Mouse (Mus musculus) forebrain, postnatal 0 days (tissue): Measurements from ENCODE around the gene Cbx5. TPM values are rescaled to one million over a fixed set of nuclear protein-coding genes. Genes with fewer than 3 reads are reported as not detected.

Source experiments
- ATAC-seq: fragments of 200-750 bp; cut with Nextera tagmentation; 2 replicates; pipeline ENCODE4 v1.8.0; 2017; ENCODE audit warnings: mild to moderate bottlenecking, moderate library complexity
- DNase-seq: peaks from one replicate; pipeline ENCODE4 v3.0.0-alpha.2; 2015
- H3K27ac ChIP-seq: fragments of 300-500 bp; sonication (generic); 2 replicates; pipeline ENCODE4 v1.5.1; 2014; ENCODE audit warnings: low read depth, mild to moderate bottlenecking, antibody characterized with exemption, low read length, moderate library complexity, mixed read lengths
- H3K27me3 ChIP-seq: fragments of 300-500 bp; sonication (generic); 2 replicates; pipeline ENCODE4 v1.6.1; 2014; ENCODE audit warnings: mild to moderate bottlenecking, low read length, mixed read lengths; ENCODE audit not compliant: insufficient read depth
- H3K36me3 ChIP-seq: fragments of 300-500 bp; sonication (generic); 2 replicates; pipeline ENCODE4 v1.6.1; 2014; ENCODE audit warnings: mild to moderate bottlenecking, moderate library complexity; ENCODE audit not compliant: insufficient read depth
- H3K4me1 ChIP-seq: fragments of 300-500 bp; sonication (generic); 2 replicates; pipeline ENCODE4 v1.6.1; 2014; ENCODE audit warnings: antibody characterized with exemption; ENCODE audit not compliant: insufficient read depth
- H3K4me2 ChIP-seq: fragments of 300-500 bp; sonication (generic); 2 replicates; pipeline ENCODE4 v1.6.1; 2014; ENCODE audit warnings: low read depth, mild to moderate bottlenecking, moderate library complexity
- H3K4me3 ChIP-seq: fragments of 300-500 bp; sonication (generic); 2 replicates; pipeline ENCODE4 v1.5.1; 2014; ENCODE audit warnings: low read depth, low read length, mixed read lengths
- H3K9ac ChIP-seq: fragments of 300-500 bp; sonication (generic); 2 replicates; pipeline ENCODE4 v1.6.1; 2014; ENCODE audit warnings: mild to moderate bottlenecking
- H3K9me3 ChIP-seq: fragments of 300-500 bp; sonication (generic); 2 replicates; pipeline ENCODE4 v1.6.1; 2016; ENCODE audit warnings: low read length
- CTCF ChIP-seq: sonication (generic); IDR thresholded peaks from 2 replicates; pipeline ENCODE4 v1.5.1; 2016; ENCODE audit warnings: antibody characterized with exemption, control low read depth, low read depth
- WGBS: fragments of 180-500 bp; shearing (Covaris S2); extraction: QIAGEN DNeasy Blood & Tissue Kit; methylation state at CpG from one replicate; pipeline ENCODE4 v1.1.7; 2014; 5-methylcytosine and 5-hydroxymethylcytosine counted together
- polyA plus RNA-seq: library from polyadenylated mRNA; unstranded; fragments of >200 nt; fragmentation: Nextera tagmentation; extraction: Ambion mirVana; gene quantifications from 2 replicates; pipeline ENCODE4 v1.2.1, GENCODE M21; 2015
- total RNA-seq: library from RNA; depleted of rRNA; stranded (reverse); fragments of >200 nt; gene quantifications from 2 replicates; pipeline ENCODE4 v1.2.3, GENCODE M21; 2014

The Cbx5 gene
- total and polyA plus RNA-seq, 2 experiments from 2014 or later = 90.4 to 181 TPM

DNA sequence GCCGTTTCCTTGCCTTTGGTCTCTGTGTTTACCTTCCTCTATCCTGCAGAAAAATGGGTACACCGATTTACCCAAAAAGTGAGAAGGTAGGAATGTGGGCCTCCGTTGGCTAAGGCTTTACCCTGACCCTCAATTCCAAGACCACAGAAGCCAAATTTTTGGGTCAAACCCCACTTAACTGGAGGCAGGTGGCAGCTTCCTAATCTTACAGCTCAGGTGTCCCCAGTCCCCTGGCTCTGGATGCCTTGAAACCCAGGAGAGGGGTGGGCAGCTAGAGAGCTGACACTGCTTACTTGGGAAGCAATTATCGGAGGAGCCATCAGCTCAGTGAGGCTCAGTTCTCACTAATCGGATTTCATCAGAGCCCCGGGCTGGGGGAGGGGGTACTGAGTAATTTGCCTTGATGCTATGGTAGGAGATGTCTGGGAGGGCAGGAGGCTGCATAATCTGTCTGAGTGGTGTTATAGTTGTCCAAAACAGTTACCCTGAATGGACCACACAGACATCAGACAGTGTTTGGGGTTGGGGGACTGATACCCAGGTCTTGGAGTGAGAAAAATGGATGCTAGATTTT is 72.5 kb downstream of the Cbx5 start, which contains the start of gene Smug1:
Gene Smug1, minus strand, starts transcription at position 51 of the 574 bp plus-strand sequence.
- Histone ChIP-seq H3K4me1 (peaks cover 10% of the 10 kb centered on the region), H3K4me2 (no peak within 1 kb of the TSS), H3K27ac (no peak within 1 kb of the TSS), H3K4me3 (no peak within 1 kb of the TSS), H3K9me3 (no peaks in the 10 kb centered on the region), H3K9ac (no peak within 1 kb of the TSS), H3K27me3 (peaks cover 53% of the 10 kb centered on the region), H3K36me3 (no peaks in the 10 kb centered on the region)
- no peak for ATAC-seq
- no peak for DNase-seq
- no peak for TF ChIP-seq CTCF
- WGBS = 25% methylated on average over 6 of the region's 6 CpGs

DNA sequence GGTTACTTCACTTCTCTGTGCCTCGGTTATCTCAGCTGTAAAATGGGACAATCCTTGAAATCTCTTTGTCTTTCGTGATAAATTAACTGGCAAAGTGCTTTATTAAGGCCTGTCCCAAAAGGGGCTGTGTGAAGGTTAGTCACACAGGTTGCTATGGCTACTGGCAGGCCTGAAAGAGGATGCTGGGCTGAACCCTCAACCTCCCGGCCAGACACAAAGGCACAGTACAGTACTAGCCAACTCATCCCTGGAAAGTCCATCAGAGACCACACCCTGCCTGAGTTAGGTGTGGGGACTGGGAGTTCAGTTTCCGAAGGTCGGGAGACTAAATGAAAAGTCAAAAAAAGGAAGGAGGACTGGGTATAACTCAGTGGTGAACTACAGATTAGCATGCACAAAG is 73.7 kb downstream of the Cbx5 start:
- no peak overlapping the region for H3K4me2 ChIP-seq
- H3K9me3 ChIP-seq = no peaks in the 10 kb centered on the region
- H3K27me3 ChIP-seq = peaks cover 41% of the 10 kb centered on the region
- no peak for ATAC-seq
- H3K27ac ChIP-seq = no peak overlapping the region
- H3K36me3 ChIP-seq = no peaks in the 10 kb centered on the region
- no peak overlapping the region for H3K4me3 ChIP-seq
- no peak for DNase-seq
- H3K9ac ChIP-seq = no peak overlapping the region
- WGBS = 45% methylated on average over 5 of the region's 5 CpGs
- H3K4me1 ChIP-seq = peaks cover 10% of the 10 kb centered on the region
- no peak for TF ChIP-seq CTCF

DNA sequence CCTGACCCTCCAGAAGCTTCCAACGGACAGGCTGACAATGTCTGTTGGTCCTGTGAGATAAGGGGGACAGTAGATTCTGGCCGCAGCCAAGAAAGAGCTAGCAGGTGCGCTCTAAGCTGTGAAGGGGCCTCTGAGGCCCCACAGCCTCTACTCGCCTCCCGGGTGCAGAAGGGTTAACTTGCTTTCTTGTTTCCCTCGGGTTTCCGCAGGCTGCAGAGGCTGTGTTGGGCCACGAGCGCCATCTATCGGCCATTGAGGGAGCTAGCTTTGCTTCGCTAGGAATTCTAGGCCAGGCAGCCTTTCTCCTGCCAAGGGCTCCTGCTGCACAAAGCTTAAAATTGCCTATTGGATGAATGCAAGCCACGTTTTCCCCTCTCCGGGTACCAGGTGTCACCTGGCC is 74.2 kb downstream of the Cbx5 start:
- H3K27me3 ChIP-seq = peaks cover 36% of the 10 kb centered on the region
- peak; percentile 97 for TF ChIP-seq CTCF
- no peaks in the 10 kb centered on the region for H3K36me3 ChIP-seq
- DNase-seq = peak; percentile 97
- H3K4me3 ChIP-seq = no peak overlapping the region
- WGBS = 1% methylated on average over 13 of the region's 13 CpGs
- ATAC-seq = peak; percentile 62
- H3K9ac ChIP-seq = no peak overlapping the region
- H3K9me3 ChIP-seq = no peaks in the 10 kb centered on the region
- H3K4me2 ChIP-seq = no peak overlapping the region
- no peak overlapping the region for H3K27ac ChIP-seq
- peaks cover 10% of the 10 kb centered on the region for H3K4me1 ChIP-seq

DNA sequence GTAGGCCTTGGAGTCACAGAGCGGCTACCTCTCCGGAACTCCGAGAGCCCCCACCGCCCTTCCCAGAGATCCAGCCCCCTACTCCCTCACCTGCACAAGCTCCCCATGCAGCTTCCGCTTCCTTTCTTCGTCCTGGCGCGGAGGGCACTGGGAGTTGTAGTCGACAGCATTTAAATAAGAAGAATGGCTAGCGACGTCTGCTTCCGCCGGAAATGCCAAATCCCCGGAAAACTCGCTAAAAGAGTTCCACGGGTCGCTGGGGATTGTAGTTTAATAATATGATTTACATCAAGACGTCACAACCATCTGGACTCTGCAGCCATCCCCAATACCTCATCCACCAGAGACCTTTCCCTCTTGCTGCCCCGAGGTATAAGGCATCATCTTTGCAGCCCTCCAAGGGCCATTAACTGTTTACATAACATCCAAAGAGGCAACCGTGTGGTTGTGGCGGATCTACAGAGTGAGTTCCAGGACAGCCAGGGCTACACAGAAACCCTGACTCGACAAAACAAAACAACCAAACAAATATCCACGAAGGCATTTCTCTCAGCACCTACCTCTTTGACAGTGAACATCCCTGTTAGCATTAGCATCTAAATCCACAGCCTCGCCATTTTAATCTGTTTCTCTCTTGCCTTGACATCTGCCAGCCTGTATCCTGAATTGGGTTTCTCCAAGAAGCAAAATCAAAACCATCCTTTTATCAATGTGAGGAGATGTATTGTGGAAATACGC is 76.3 kb downstream of the Cbx5 start:
- peak overlapping the region; percentile 68 for H3K9ac ChIP-seq
- no peak for TF ChIP-seq CTCF
- peaks cover 4% of the 10 kb centered on the region for H3K4me1 ChIP-seq
- peak overlapping the region; percentile 65 for H3K4me3 ChIP-seq
- ATAC-seq (peak; percentile 95), DNase-seq (peak; percentile 98)
- 8% methylated on average over 25 of the region's 25 CpGs for WGBS
- H3K4me2 ChIP-seq = peak overlapping the region; percentile 66
- H3K27ac ChIP-seq = 0 out of 2 replicates have a peak overlapping the region, but pooled peaks have one; percentile 15
- H3K36me3 ChIP-seq = no peaks in the 10 kb centered on the region
- peaks cover 17% of the 10 kb centered on the region for H3K27me3 ChIP-seq
- H3K9me3 ChIP-seq = no peaks in the 10 kb centered on the region

DNA sequence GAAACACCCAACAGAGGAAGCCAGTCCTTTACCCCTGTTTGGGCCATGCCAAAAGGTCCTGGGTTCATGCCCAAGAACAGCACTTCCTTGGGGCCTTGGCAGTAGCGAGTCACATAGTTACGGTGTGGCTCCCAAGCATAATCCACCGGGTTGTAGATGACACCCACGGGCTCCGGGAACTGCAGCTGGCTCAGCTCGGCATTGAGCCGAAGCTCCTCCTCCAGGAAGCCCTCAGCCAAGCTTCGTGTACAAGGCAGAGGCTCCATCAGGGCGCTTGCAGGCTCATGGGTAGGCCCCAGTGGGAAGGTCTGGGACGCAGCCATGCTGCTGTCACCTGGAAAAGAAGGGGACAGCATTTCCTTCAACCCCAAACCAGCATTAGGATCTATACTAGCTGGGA is 82.0 kb downstream of the Cbx5 start:
- 75% methylated on average over 10 of the region's 10 CpGs for WGBS
- ATAC-seq (no peak), DNase-seq (no peak)
- Histone ChIP-seq H3K4me3 (no peak overlapping the region), H3K4me1 (no peaks in the 10 kb centered on the region), H3K9me3 (no peaks in the 10 kb centered on the region), H3K36me3 (0 out of 2 replicates have a peak, but pooled peaks cover 3% of the 10 kb centered on the region), H3K4me2 (no peak overlapping the region), H3K27me3 (no peaks in the 10 kb centered on the region), H3K9ac (no peak overlapping the region), H3K27ac (no peak overlapping the region)
- no peak for TF ChIP-seq CTCF

DNA sequence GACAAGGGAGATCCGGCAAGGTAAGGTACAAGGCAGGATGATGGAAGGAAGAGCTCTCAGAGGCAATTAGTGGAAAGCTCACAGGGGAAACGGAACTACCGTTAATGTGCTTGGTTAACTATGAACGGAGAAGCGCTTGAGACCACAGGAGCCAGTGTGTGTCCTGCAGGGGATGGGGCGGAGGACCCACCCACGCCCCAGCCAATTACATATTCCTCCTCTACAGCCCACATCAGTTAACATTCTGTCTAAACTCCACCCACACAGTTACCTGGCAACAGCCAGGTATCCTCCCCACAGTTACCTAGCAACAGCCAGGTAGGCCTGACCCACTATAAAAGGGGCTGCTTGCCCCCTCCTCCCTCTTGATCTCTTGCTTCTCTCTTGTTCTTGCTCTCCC is 82.7 kb downstream of the Cbx5 start:
- Histone ChIP-seq H3K27me3 (no peaks in the 10 kb centered on the region), H3K27ac (no peak overlapping the region), H3K9me3 (no peaks in the 10 kb centered on the region), H3K4me3 (no peak overlapping the region), H3K36me3 (0 out of 2 replicates have a peak, but pooled peaks cover 3% of the 10 kb centered on the region), H3K9ac (no peak overlapping the region), H3K4me1 (no peaks in the 10 kb centered on the region), H3K4me2 (no peak overlapping the region)
- ATAC-seq (peak; percentile 32; the same call in 1 of the 2 replicates), DNase-seq (no peak)
- 57% methylated on average over 7 of the region's 7 CpGs for WGBS
- TF ChIP-seq CTCF = no peak
